Mouse (Mus musculus) frontal cortex, postnatal 36 days (tissue): Measurements from ENCODE around the gene Fam71a.

Experiments used
- DNase-seq, 2 experiments: peaks; one replicate each; pipeline ENCODE4 v3.0.0; 2022; ENCODE audit warnings: low spot score in 2 of 2

The Fam71a gene

GRCm38 (mm10) chr1:191164717-191165116 is at the start of gene Fam71a:
Fam71a (minus strand) TSS chr1:191164817.
- no peak for DNase-seq

GRCm38 (mm10) chr1:191211096-191211495 is 46.5 kb upstream of the Fam71a start:
- DNase-seq: no peak

GRCm38 (mm10) chr1:191205791-191206190 is 41.2 kb upstream of the Fam71a start:
- no peak for DNase-seq

- no peak for DNase-seq
Observed at GRCm38 (mm10) chr1:191204876-191205275, 40.3 kb upstream of the Fam71a start.

GRCm38 (mm10) chr1:191203496-191203895 is 38.9 kb upstream of the Fam71a start:
- no peak for DNase-seq

- no peak for DNase-seq
Observed at GRCm38 (mm10) chr1:191202208-191202952, 37.8 kb upstream of the Fam71a start.

- no peak for DNase-seq
Observed at GRCm38 (mm10) chr1:191200816-191201602, 36.4 kb upstream of the Fam71a start.

- DNase-seq: no peak
Observed at GRCm38 (mm10) chr1:191197916-191198315, 33.3 kb upstream of the Fam71a start.

- DNase-seq: no peak
Observed at GRCm38 (mm10) chr1:191196016-191196415, 31.4 kb upstream of the Fam71a start.

GRCm38 (mm10) chr1:191193657-191194424 is 29.2 kb upstream of the Fam71a start:
- DNase-seq: no peak

- DNase-seq: no peak
Observed at GRCm38 (mm10) chr1:191192751-191193150, 28.1 kb upstream of the Fam71a start.

- no peak for DNase-seq
Observed at GRCm38 (mm10) chr1:191192213-191192612, 27.6 kb upstream of the Fam71a start.

- DNase-seq: no peak
Observed at GRCm38 (mm10) chr1:191189671-191190372, 25.2 kb upstream of the Fam71a start.

GRCm38 (mm10) chr1:191186386-191186770 is 21.8 kb upstream of the Fam71a start:
- no peak for DNase-seq

- DNase-seq: peak in 1 of 2 experiments; percentile 3
Observed at GRCm38 (mm10) chr1:191185761-191186385, 21.3 kb upstream of the Fam71a start.

GRCm38 (mm10) chr1:191184841-191185251 is 20.2 kb upstream of the Fam71a start:
- no peak for DNase-seq

- peak in 1 of 2 experiments; percentile 5 for DNase-seq
Observed at GRCm38 (mm10) chr1:191184066-191184815, 19.6 kb upstream of the Fam71a start.

- DNase-seq: peak; percentile 80 to 81
Observed at GRCm38 (mm10) chr1:191183163-191184065, 18.8 kb upstream of the Fam71a start.

GRCm38 (mm10) chr1:191182431-191183162 is 18.0 kb upstream of the Fam71a start:
- DNase-seq: peak in 1 of 2 experiments; percentile 14
